Mouse (Mus musculus) kidney, adult 2 months (tissue): Measurements from ENCODE around the gene Serpinf1.

Experiments used
- CTCF ChIP-seq: fragments of 200-500 bp; conservative IDR thresholded peaks from 2 replicates; pipeline ENCODE4 v1.5.1; 2011; ENCODE audit warnings: low read depth, mild to moderate bottlenecking, control low read depth, low read length, moderate library complexity, mixed read lengths; ENCODE audit not compliant: insufficient read depth, insufficient read length
- POLR2A ChIP-seq: fragments of 200-500 bp; IDR thresholded peaks from one replicate; pipeline ENCODE4 v1.6.1; 2011; ENCODE audit warnings: low read depth, low read length, control low read depth

DNA sequence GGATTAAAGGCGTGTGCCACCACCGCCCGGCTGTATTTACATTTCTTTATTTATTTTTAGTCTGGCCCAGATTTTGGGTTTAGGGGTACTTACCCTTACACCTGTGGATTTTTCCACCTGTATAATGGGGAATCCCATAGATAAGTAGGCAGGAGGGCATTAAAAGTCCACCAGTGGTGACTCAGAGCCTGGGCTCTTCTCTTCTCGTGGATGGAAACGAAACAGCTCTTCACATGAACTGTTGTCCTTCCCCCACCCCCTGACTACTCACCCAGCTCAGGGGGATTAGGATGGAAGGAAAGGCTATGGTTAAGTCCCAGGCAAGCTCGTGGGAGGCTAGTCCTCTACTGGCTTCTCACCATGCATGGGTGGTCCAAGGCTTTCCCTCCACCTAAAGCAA lies 41.9 kb upstream of the Serpinf1 start:
- no peak for TF ChIP-seq CTCF
- no peak for TF ChIP-seq POLR2A
